Mouse (Mus musculus): ENCODE results near the gene Diexf.
A peak's percentile ranks its signal among the peaks of the same experiment; 100 is the strongest.

Gene Diexf

DNA sequence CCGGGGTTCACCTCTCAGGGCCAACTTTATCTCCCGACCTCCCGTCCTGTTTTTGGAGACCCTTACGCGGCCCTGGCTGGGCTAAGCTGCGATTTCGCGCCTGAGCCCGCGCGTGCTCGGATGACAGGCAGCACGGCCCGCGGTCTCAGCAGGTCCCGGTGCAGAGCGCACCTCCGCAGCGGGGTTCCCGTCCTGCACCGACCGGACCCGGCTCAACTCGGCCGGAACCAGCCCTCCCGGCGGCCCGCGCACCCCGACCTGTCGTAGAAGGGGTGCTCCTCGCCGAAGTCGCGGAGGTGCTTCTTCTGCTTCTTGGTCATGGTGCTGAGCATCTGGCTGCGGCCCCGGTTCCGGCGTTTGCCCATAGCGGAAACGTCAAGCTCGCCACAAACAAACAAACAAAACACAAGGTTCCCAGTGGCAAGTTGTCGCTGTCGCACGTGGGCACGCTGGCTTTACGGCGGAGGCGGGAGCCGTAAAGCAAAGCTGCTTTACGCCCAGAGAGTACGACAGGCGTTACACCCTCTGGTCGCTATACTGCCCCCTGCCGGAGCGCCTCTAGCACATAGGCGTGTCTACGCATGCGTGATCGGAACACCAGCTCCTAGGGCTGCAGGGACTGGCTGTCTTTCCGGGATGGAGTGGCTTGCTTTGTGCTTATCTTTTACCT lies at the start of gene Diexf:
Gene Diexf (minus strand): TSS at position 487 of the 670 bp plus-strand sequence.
- DNase-seq (ENCODE audit: low spot score in 2 of 2) = peak; percentile 95 to 98

DNA sequence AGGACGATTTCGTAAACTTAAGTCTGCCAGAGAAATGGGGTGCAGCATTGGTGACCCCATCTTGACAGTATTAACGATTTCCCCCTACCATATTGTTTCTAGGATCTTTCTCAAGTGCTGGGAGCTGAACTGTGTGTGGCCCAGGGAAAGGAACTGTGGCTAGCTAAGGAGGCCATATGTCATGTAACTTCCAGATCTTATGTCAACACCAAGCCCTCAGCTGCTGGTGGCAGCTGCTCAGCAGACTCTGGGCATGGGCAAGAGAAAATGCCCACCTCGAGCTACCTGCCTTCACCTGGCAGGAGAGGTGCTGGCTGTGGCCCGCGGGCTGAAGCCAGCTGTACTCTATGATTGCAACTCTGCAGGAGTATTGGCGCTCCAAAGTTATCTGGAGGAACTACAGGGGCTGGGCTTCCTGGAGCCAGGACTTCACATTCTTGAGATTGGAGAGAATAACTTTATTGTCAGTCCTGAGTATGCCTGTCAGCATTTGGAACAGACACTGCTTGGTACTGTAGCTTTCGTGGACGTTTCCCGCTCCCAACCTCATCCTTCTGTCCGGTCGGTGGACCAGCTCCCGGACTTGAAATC lies 44.2 kb upstream of the Diexf start:
- DNase-seq (ENCODE audit: low spot score in 2 of 2) = no peak

GRCm38 (mm10) chr1:193173810-193174129 lies 43.7 kb upstream of the Diexf start:
- DNase-seq (ENCODE audit: low spot score in 2 of 2) = no peak

GRCm38 (mm10) chr1:193172991-193173809 lies 43.1 kb upstream of the Diexf start:
- peak; percentile 96 to 97 for DNase-seq (ENCODE audit: low spot score in 2 of 2)

GRCm38 (mm10) chr1:193169856-193170255 lies 39.8 kb upstream of the Diexf start:
- no peak for DNase-seq (ENCODE audit: low spot score in 2 of 2)

DNA sequence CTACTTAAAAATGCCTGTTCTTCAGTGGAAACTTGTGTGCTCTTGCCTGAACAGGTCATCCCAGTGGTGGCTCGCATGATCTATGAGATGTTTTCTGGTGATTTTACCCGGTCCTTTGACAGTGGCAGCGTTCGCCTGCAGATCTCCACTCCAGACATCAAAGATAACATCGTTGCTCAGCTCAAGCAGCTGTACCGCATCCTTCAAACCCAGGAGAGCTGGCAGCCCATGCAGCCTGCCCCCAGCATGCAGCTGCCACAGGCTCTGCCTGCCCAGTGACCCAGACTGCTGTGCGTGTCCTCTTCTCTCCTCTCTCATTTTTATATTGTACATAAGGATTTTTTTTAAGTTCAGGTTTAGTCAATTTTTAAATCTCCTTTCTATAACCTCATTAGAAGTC lies 39.2 kb upstream of the Diexf start:
- no peak for DNase-seq (ENCODE audit: low spot score in 2 of 2)

GRCm38 (mm10) chr1:193167746-193168145 lies 37.7 kb upstream of the Diexf start, which contains the start of gene A130010J15Rik:
Gene A130010J15Rik (plus strand): TSS chr1:193168046.
- DNase-seq (ENCODE audit: low spot score in 2 of 2) = no peak

GRCm38 (mm10) chr1:193160317-193161032 lies 30.4 kb upstream of the Diexf start:
- DNase-seq (ENCODE audit: low spot score in 2 of 2) = no peak

- no peak for DNase-seq (ENCODE audit: low spot score in 2 of 2)
These were observed 29.5 kb upstream of the Diexf start for GRCm38 (mm10) chr1:193159613-193160012.

GRCm38 (mm10) chr1:193159163-193159562 lies 29.1 kb upstream of the Diexf start:
- DNase-seq (ENCODE audit: low spot score in 2 of 2) = no peak

- DNase-seq (ENCODE audit: low spot score in 2 of 2) = no peak
These were observed 27.0 kb upstream of the Diexf start for GRCm38 (mm10) chr1:193157111-193157492.

DNA sequence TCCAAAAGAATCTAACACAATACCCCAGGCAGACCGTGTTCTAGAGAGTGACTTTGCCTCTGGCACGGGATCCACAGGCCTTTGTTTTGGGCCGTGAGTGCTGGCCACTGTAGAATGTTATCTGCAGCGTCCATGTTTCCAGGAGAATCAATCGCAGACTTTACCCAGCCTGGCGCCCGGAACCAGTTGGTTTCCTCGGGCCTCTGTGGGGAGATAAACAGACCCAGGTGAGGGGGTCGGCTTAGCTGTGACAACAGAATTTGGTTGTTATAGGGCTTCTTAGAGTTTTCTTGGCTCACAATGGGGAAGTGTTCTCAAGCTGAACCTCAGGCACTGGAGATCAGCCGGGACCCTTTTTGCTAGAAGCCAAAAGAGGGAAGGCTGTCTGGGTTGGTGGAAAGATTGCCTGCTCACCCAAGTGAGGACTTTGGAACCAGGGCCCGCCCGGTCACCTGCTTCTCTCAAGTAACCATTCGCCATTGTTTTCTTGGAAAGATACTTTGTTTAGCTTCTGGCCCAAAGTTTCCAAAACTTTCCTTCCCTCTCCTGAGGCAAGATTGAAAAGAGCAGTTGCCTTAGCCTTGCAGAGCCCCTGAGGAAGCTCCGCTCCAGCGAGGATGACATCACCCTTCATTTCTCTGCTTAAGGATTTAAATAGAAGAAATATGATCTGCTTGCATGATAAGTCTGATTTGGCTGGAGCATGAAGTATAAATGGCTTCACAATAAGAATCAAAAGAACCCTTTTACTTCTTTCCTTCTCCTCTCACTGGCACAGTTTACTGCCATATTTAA lies 26.4 kb upstream of the Diexf start:
- DNase-seq (ENCODE audit: low spot score in 2 of 2) = no peak

DNA sequence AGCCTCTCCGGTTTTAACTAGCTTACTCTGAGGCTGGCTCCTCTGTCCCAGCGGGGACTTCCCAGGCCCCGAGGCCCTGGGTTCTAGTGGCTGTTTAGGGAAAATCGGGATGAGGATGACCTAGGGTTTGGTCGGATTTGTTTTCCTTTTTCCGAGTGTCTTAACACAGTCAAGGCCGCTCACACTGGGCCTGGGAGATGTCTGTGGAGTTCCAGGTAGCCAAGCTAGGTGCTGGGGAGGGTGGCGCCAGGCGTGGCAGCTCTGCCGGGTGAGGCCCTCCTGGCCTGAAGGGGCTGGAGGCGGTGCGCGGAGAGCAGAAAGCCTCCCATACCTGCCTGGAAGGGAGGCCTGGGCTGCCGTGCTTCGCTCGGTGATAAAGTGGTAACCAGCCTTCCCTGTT lies 23.5 kb upstream of the Diexf start:
- no peak for DNase-seq (ENCODE audit: low spot score in 2 of 2)

DNA sequence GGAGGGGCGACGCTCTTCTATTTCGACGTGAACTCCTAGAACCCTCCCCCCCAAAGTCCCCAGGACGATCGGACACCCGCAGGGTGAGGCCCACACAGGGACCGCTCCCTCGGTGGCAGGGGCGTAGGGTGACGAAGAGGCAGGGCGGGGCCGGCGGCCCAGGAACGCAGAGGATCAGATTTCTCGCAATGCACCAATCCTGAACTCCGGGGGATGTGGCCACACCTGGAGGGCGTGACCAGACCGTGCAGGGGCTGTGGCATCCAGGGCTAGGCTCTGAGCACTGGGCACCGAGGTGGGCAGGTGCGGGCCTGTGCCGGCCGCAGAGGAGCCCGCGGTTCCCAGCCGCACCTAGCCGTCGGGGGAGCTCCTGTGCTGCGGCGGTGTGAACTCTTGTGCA lies 22.8 kb upstream of the Diexf start, which contains the start of gene Irf6:
Gene Irf6 (plus strand): TSS at position 240 of the 400 bp plus-strand sequence.
- DNase-seq (ENCODE audit: low spot score in 2 of 2) = no peak

DNA sequence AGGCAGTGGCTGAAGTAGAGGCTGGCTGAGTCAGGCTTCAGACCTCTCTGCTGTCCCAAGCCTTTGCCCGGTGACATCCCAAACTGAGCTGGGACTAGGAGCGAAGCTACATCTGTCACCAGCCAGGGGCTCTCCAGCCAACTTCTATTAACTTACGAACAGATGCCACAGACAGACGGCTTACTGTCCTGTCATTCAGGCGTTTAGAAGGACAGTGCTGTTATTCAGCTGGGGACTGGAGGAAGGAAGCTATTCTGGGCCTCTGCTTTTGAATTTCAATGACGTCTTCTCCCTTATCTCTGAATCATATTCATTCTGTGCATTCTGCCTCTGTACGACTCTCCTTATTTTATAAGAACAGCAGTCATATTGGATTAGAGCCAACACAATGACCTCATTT lies 21.1 kb upstream of the Diexf start:
- peak in 1 of 2 experiments; percentile 13 for DNase-seq (ENCODE audit: low spot score in 2 of 2)

- DNase-seq (ENCODE audit: low spot score in 2 of 2) = no peak
These were observed 19.2 kb upstream of the Diexf start for GRCm38 (mm10) chr1:193149231-193149630.

DNA sequence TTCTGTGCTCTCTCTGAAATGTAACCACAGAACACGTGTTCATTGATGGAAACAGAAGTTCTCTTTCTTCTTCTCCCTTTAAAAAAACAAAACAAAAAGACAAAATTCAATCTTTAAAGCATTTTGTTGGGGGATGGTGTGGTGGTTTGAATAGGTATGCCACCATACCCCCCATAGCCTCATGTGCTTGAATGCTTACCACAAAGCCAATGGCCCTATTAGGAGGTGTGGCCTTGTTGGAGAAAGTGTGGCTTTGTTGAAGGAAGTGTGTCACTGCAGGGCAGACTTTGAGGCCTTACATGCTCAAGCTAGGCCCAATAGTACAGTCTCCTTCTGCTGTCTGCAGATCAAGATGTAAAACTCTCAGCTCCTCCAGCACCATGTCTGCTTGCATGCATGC lies 16.3 kb upstream of the Diexf start:
- no peak for DNase-seq (ENCODE audit: low spot score in 2 of 2)

DNA sequence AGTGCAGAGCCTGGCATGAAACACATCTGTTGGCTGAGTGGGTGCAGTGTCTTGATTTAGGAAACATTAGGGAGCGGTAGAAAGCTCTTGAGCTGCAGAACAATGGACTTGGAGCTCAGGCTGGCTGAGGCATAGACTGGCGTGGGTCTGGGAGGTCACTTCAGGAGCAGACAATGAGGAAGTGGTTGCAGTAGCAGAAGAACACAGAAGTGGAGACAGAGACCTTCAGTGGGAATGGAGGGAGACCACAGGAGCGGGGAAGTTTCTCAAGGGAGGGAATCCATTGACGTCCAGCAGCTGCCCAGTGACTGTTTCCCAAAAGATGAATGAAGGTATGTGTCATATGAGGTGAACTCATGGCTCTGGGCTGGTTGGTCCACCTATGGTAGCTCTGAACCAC lies 15.0 kb upstream of the Diexf start:
- no peak for DNase-seq (ENCODE audit: low spot score in 2 of 2)

DNA sequence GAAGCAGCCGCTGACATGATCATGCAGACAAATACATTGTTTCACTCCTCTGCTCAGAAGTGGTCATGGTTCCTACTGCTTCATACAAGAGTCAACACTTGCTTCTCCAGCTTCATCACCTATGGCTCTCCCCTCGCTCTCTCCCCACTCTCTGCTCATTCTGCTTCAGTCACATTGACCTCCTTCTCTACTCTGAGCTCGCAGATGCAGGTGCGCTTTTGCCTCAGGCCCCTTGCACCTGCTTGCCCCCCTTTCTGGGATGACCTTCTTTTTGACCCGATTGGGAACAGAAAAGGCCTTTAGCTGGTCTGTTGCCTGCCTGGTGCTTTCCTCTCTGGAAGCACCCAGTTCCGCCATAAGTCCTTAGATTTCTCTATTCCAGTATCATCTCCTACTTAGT lies 14.4 kb upstream of the Diexf start:
- no peak for DNase-seq (ENCODE audit: low spot score in 2 of 2)

DNA sequence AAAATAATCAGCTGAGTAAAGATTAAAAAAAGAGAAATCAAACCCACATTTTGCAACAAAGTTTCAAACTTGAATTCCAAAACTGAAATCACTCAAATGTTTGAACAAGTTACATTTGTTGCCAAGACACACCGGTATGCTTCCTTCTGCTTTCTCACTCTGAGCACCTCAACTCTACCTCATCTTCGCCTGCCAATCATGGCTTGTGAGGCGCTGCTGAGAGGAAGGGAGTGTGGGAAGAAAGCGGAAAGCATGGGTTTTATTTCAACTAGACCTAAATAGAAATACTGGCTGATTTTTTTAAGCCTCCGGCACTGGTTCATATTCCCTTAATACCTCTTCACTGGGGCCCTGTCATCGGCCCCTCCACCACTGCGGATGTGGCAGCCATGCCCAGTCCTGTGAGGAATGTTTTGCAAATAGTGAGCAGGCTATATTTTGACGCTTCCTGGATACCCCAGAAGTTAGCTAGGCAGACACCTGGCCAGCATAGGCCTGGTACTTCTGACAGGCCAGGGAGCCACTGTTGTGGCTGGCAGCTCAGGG lies 12.5 kb upstream of the Diexf start:
- no peak for DNase-seq (ENCODE audit: low spot score in 2 of 2)

DNA sequence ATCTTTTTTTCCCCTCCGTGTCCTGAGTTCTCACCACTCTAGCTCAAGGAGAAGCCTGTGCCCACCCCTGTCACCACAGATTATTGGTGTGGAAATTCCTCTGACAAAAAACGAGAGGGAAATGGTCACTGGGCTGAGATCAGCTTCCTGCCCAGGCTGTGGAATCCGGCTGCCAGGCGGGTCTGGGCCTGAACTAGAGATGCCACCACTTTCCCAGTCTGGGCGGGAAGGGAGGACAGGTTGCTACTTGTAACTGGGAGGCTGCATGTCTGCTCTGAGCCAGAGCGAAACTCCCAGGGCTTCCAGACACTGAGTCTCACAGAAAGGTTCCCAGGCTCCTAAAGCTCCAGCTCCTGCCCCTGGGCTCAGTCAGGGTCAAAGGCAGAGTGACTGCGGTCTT lies 11.0 kb upstream of the Diexf start:
- DNase-seq (ENCODE audit: low spot score in 2 of 2) = no peak
